Mouse (Mus musculus) bone marrow macrophage, adult 2 months (primary cell): ENCODE data around the gene Tmprss5.

Experiments
- CTCF ChIP-seq: IDR thresholded peaks from 2 replicates; pipeline ENCODE4 v1.5.1; 2012; ENCODE audit warnings: low read depth, mild to moderate bottlenecking, low read length, moderate library complexity
- POLR2A ChIP-seq: IDR thresholded peaks from 2 replicates; pipeline ENCODE4 v1.6.1; 2012; ENCODE audit warnings: mild to moderate bottlenecking, low read depth, low read length, borderline replicate concordance

GRCm38 (mm10) chr9:49145776-49146175, 64.7 kb downstream of the Tmprss5 start:
- no peak for TF ChIP-seq CTCF
- no peak for TF ChIP-seq POLR2A
